Mouse (Mus musculus) lung, embryonic 14.5 days (tissue): ENCODE measurements around the gene Mslnl. TPM values are rescaled to one million over a fixed set of nuclear protein-coding genes. Genes with fewer than 3 reads are reported as not detected.

ENCODE experiments used
- ATAC-seq: fragments of 200-750 bp; cut with Nextera tagmentation; 2 replicates; pipeline ENCODE4 v1.8.0; 2017; ENCODE audit warnings: mild to moderate bottlenecking, moderate TSS enrichment, moderate library complexity; ENCODE audit not compliant: insufficient read depth
- DNase-seq: peaks from one replicate; pipeline ENCODE4 v3.0.0-alpha.2; 2015
- H3K27ac ChIP-seq: fragments of 300-500 bp; sonication (generic); 2 replicates; pipeline ENCODE4 v1.5.1; 2014; ENCODE audit warnings: low read depth, mild to moderate bottlenecking, moderate library complexity
- H3K27me3 ChIP-seq: fragments of 300-500 bp; sonication (generic); 2 replicates; pipeline ENCODE4 v1.6.1; 2014; ENCODE audit warnings: low read length, control low read depth; ENCODE audit not compliant: insufficient read depth
- H3K36me3 ChIP-seq: fragments of 300-500 bp; sonication (generic); 2 replicates; pipeline ENCODE4 v1.6.1; 2014; ENCODE audit warnings: control low read depth; ENCODE audit not compliant: insufficient read depth
- H3K4me1 ChIP-seq: fragments of 300-500 bp; sonication (generic); 2 replicates; pipeline ENCODE4 v1.6.1; 2014; ENCODE audit warnings: antibody characterized with exemption, control low read depth; ENCODE audit not compliant: insufficient read depth
- H3K4me2 ChIP-seq: fragments of 300-500 bp; sonication (generic); 2 replicates; pipeline ENCODE4 v1.6.1; 2014; ENCODE audit warnings: mild to moderate bottlenecking
- H3K4me3 ChIP-seq: fragments of 300-500 bp; sonication (generic); 2 replicates; pipeline ENCODE4 v1.5.1; 2014; ENCODE audit warnings: low read depth, low read length
- H3K9ac ChIP-seq: fragments of 300-500 bp; sonication (generic); 2 replicates; pipeline ENCODE4 v1.6.1; 2014
- H3K9me3 ChIP-seq: fragments of 300-500 bp; sonication (generic); 2 replicates; pipeline ENCODE4 v1.6.1; 2016; ENCODE audit warnings: low read depth, low read length, control low read depth
- CTCF ChIP-seq: IDR thresholded peaks from 2 replicates; pipeline ENCODE4 v1.5.1; 2016; ENCODE audit warnings: antibody characterized with exemption, low read depth
- WGBS: fragments of 180-500 bp; shearing (Covaris S2); extraction: QIAGEN DNeasy Blood & Tissue Kit; methylation state at CpG from one replicate; pipeline ENCODE4 v1.1.7; 2014; 5-methylcytosine and 5-hydroxymethylcytosine counted together
- polyA plus RNA-seq: library from polyadenylated mRNA; unstranded; fragments of >200 nt; fragmentation: Nextera tagmentation; extraction: Ambion mirVana; gene quantifications from 2 replicates; pipeline ENCODE4 v1.2.1, GENCODE M21; 2014

Gene Mslnl
- polyA plus RNA-seq: 0.24 and 0.31 TPM in 2 replicates

GRCm38 (mm10) chr17:25735745-25736144 lies at the start of gene Mslnl:
Gene Mslnl (plus strand): TSS chr17:25736042.
- ATAC-seq (no peak), DNase-seq (no peak)
- Histone ChIP-seq H3K36me3 (peaks cover 8% of the 10 kb centered on the region), H3K9ac (no peak within 1 kb of the TSS), H3K27ac (no peak within 1 kb of the TSS), H3K9me3 (no peaks in the 10 kb centered on the region), H3K4me3 (no peak within 1 kb of the TSS), H3K4me2 (no peak within 1 kb of the TSS), H3K27me3 (no peaks in the 10 kb centered on the region), H3K4me1 (no peaks in the 10 kb centered on the region)
- no peak for TF ChIP-seq CTCF
- 77% methylated on average over 3 of the region's 3 CpGs for WGBS

GRCm38 (mm10) chr17:25686323-25686722 lies 49.5 kb upstream of the Mslnl start:
- DNase-seq (peak; percentile 43), ATAC-seq (no peak)
- Histone ChIP-seq H3K4me3 (no peak overlapping the region), H3K27me3 (no peaks in the 10 kb centered on the region; the same call in 1 of the 2 replicates), H3K4me2 (no peak overlapping the region), H3K9me3 (no peaks in the 10 kb centered on the region), H3K27ac (no peak overlapping the region), H3K36me3 (no peaks in the 10 kb centered on the region), H3K4me1 (no peaks in the 10 kb centered on the region), H3K9ac (no peak overlapping the region)
- WGBS: 37% methylated on average over 7 of the region's 7 CpGs
- TF ChIP-seq CTCF: peak; percentile 54

- no peaks in the 10 kb centered on the region for H3K9me3 ChIP-seq
- no peak overlapping the region for H3K4me3 ChIP-seq
- ATAC-seq (no peak), DNase-seq (no peak)
- no peak overlapping the region for H3K9ac ChIP-seq
- TF ChIP-seq CTCF: no peak
- H3K4me1 ChIP-seq: no peaks in the 10 kb centered on the region
- WGBS: 79% methylated on average over 4 of the region's 4 CpGs
- H3K27me3 ChIP-seq: no peaks in the 10 kb centered on the region; the same call in 1 of the 2 replicates
- no peak overlapping the region for H3K4me2 ChIP-seq
- no peaks in the 10 kb centered on the region for H3K36me3 ChIP-seq
- H3K27ac ChIP-seq: no peak overlapping the region
Measured at GRCm38 (mm10) chr17:25688922-25689321, 46.9 kb upstream of the Mslnl start.

GRCm38 (mm10) chr17:25696263-25696662 lies 39.6 kb upstream of the Mslnl start:
- Histone ChIP-seq H3K4me1 (no peaks in the 10 kb centered on the region), H3K27me3 (no peaks in the 10 kb centered on the region), H3K36me3 (no peaks in the 10 kb centered on the region), H3K4me2 (no peak overlapping the region), H3K27ac (no peak overlapping the region), H3K4me3 (no peak overlapping the region), H3K9ac (no peak overlapping the region), H3K9me3 (no peaks in the 10 kb centered on the region)
- no peak for TF ChIP-seq CTCF
- no peak for DNase-seq
- ATAC-seq: no peak
- WGBS: 52% methylated on average over 1 of the region's 1 CpGs

GRCm38 (mm10) chr17:25698446-25698845 lies 37.4 kb upstream of the Mslnl start:
- ATAC-seq: no peak
- TF ChIP-seq CTCF: peak; percentile 90
- peak; percentile 93 for DNase-seq
- H3K4me1 ChIP-seq: no peaks in the 10 kb centered on the region
- H3K4me2 ChIP-seq: no peak overlapping the region
- WGBS: 12% methylated on average over 7 of the region's 7 CpGs
- H3K9ac ChIP-seq: no peak overlapping the region
- no peaks in the 10 kb centered on the region for H3K27me3 ChIP-seq
- no peak overlapping the region for H3K27ac ChIP-seq
- no peaks in the 10 kb centered on the region for H3K36me3 ChIP-seq
- H3K9me3 ChIP-seq: no peaks in the 10 kb centered on the region
- no peak overlapping the region for H3K4me3 ChIP-seq

- DNase-seq (peak; percentile 35), ATAC-seq (no peak)
- Histone ChIP-seq H3K4me2 (no peak overlapping the region), H3K4me3 (no peak overlapping the region), H3K27me3 (no peaks in the 10 kb centered on the region), H3K9me3 (no peaks in the 10 kb centered on the region), H3K4me1 (no peaks in the 10 kb centered on the region), H3K27ac (no peak overlapping the region), H3K36me3 (no peaks in the 10 kb centered on the region), H3K9ac (no peak overlapping the region)
- TF ChIP-seq CTCF: peak; percentile 49
- WGBS: 56% methylated on average over 9 of the region's 9 CpGs
Measured at GRCm38 (mm10) chr17:25700863-25701496, 34.9 kb upstream of the Mslnl start.

- ATAC-seq (no peak), DNase-seq (no peak)
- TF ChIP-seq CTCF: no peak
- H3K27ac ChIP-seq: no peak overlapping the region
- H3K36me3 ChIP-seq: no peaks in the 10 kb centered on the region
- no peaks in the 10 kb centered on the region for H3K9me3 ChIP-seq
- no peaks in the 10 kb centered on the region for H3K4me1 ChIP-seq
- H3K9ac ChIP-seq: no peak overlapping the region
- H3K4me3 ChIP-seq: no peak overlapping the region
- 86% methylated on average over 2 of the region's 2 CpGs for WGBS
- no peaks in the 10 kb centered on the region for H3K27me3 ChIP-seq
- no peak overlapping the region for H3K4me2 ChIP-seq
Measured at GRCm38 (mm10) chr17:25709994-25710393, 25.8 kb upstream of the Mslnl start.
